Mouse (Mus musculus): Measurements from ENCODE around the gene Nkapd1. TPM values are rescaled to one million over a fixed set of nuclear protein-coding genes. Genes with fewer than 3 reads are reported as not detected.
"Not testable (repeated sequence)": the region's sequence is repeated elsewhere in the genome, so short reads cannot be mapped to it uniquely, and the experiment has no call there.

The Nkapd1 gene
- 10 to 100 TPM; 18.3 to 22.7 TPM for total RNA-seq (2021)

- peak; percentile 88 to 89 for DNase-seq
These were observed at the start of gene Nkapd1, which contains the start of gene Pih1d2 for GRCm38 (mm10) chr9:50616766-50617603. Nkapd1 (minus strand) TSS chr9:50617464. Pih1d2 (plus strand) TSS chr9:50617321.

- no peak for DNase-seq
These were observed 49.2 kb upstream of the Nkapd1 start for GRCm38 (mm10) chr9:50666442-50666841.

GRCm38 (mm10) chr9:50664826-50665225 lies 47.6 kb upstream of the Nkapd1 start:
- DNase-seq: peak; percentile 45 to 49

GRCm38 (mm10) chr9:50660431-50660830 lies 43.2 kb upstream of the Nkapd1 start:
- no peak for DNase-seq

- peak; percentile 90 for DNase-seq
These were observed 42.3 kb upstream of the Nkapd1 start, which contains the start of gene Dlat for GRCm38 (mm10) chr9:50659392-50660217. Dlat (minus strand) TSS chr9:50659780.

GRCm38 (mm10) chr9:50658941-50659388 lies 41.7 kb upstream of the Nkapd1 start:
- DNase-seq: no peak

- no peak for DNase-seq
These were observed 41.1 kb upstream of the Nkapd1 start for GRCm38 (mm10) chr9:50658391-50658790.

GRCm38 (mm10) chr9:50650503-50650902 lies 33.2 kb upstream of the Nkapd1 start:
- no peak for DNase-seq

GRCm38 (mm10) chr9:50646826-50647370 lies 29.6 kb upstream of the Nkapd1 start:
- no peak for DNase-seq

- DNase-seq: no peak
These were observed 17.0 kb upstream of the Nkapd1 start for GRCm38 (mm10) chr9:50634270-50634669.

GRCm38 (mm10) chr9:50633059-50633458 lies 15.8 kb upstream of the Nkapd1 start:
- DNase-seq: no peak

GRCm38 (mm10) chr9:50632016-50632688 lies 14.9 kb upstream of the Nkapd1 start:
- no peak for DNase-seq

GRCm38 (mm10) chr9:50630903-50631302 lies 13.6 kb upstream of the Nkapd1 start:
- DNase-seq: not testable (repeated sequence)

GRCm38 (mm10) chr9:50617794-50618330 lies 598 bp upstream of the Nkapd1 start:
- DNase-seq: no peak

GRCm38 (mm10) chr9:50616161-50616560 lies 1.1 kb downstream of the Nkapd1 start:
- no peak for DNase-seq

- DNase-seq: no peak
These were observed 5.1 kb downstream of the Nkapd1 start for GRCm38 (mm10) chr9:50612115-50612514.

- no peak for DNase-seq
These were observed 12.9 kb downstream of the Nkapd1 start for GRCm38 (mm10) chr9:50604338-50604737.

- no peak for DNase-seq
These were observed 13.3 kb downstream of the Nkapd1 start for GRCm38 (mm10) chr9:50603998-50604324.

GRCm38 (mm10) chr9:50603189-50603997 lies 13.9 kb downstream of the Nkapd1 start, which contains the start of the genes Sdhd and Timm8b:
Sdhd (minus strand) TSS chr9:50603812.
Timm8b (plus strand) TSS chr9:50603910.
- DNase-seq: peak; percentile 94

GRCm38 (mm10) chr9:50602055-50602845 lies 15.0 kb downstream of the Nkapd1 start:
- no peak for DNase-seq
